14 mouse cellular contexts compared by ENCODE assay signal in the genomic region with DNA sequence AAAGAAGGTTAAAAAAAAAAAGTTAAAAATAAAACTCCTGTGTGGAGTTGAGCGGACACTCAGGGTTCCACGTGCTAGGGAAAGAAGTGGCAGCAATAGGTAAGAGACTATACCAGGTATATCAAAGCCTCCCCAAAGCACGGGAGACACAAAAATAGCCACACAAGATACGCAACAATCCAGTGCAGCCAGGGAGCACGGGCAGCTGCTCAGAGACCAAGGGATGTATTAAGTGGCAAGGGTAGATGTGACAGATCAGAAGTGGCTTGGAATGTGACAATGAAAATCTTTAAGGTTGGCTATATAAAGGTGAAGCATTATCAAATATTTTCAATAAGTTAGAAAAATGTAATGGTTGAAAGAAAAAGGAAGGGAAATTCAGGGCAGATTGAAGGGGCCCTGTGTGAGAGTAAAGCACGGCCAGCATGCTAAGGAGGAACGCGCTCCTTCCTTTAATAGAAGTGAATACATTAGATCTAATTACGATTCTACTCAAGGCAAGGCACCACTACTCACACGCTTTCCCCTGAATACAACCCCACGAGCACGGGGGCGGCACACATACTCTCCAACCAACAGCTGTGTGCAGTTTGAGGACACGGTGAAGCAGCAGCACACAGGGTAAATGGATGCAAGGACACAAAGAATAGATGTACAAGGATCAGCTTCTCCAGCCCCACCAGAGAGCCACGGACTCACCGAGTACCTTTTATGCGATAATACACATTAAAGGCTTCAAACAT. TPM values are rescaled to one million over a fixed set of nuclear protein-coding genes. Genes with fewer than 3 reads are reported as not detected.
DNase-seq lines count a peak whose midpoint lies in the region; ATAC-seq and TF ChIP-seq lines count a peak whose summit lies in the region.
"Had no signal": no experiment of that assay in that cellular context is flagged by ENCODE, and none has a peak within 500 bp of the region (broad histone marks: within the 10 kb centered on the region; RNA-seq: fewer than 3 reads in every experiment).

No protein-coding gene starts in this region.

- peak; percentile 91 for ATAC-seq in forebrain, embryonic 11.5 days (replicated peaks; ENCODE audit: low FRiP score)
- peak; percentile 93 for ATAC-seq in hindbrain, embryonic 15.5 days (ENCODE audit: low FRiP score, low read depth)
- ATAC-seq in intestine, postnatal 0 days = no peak
- ATAC-seq: inflammation-experienced regulatory T-cells, adult 6 months had no signal

- no peak overlapping the region for H3K27ac ChIP-seq in forebrain, embryonic 11.5 days (ENCODE audit: low read depth, low read length)
- H3K27ac ChIP-seq in forebrain, embryonic 10.5 days = no peak overlapping the region
- H3K27ac ChIP-seq in hindbrain, embryonic 15.5 days (replicated peaks) = peak overlapping the region; percentile 57
- H3K27ac ChIP-seq in intestine, postnatal 0 days (ENCODE audit: low read depth, low read length) = no peak overlapping the region
- H3K27ac ChIP-seq: embryonic facial prominence, embryonic 13.5 days; limb, embryonic 12.5 days had no signal

- H3K4me1 ChIP-seq in forebrain, embryonic 11.5 days (replicated peaks; ENCODE audit: control insufficient read depth, insufficient read depth, low read length) = no peaks in the 10 kb centered on the region
- no peaks in the 10 kb centered on the region for H3K4me1 ChIP-seq in forebrain, embryonic 10.5 days
- H3K4me1 ChIP-seq in hindbrain, embryonic 15.5 days (replicated peaks) = no peaks in the 10 kb centered on the region
- no peaks in the 10 kb centered on the region for H3K4me1 ChIP-seq in intestine, postnatal 0 days (replicated peaks; ENCODE audit: control insufficient read depth, insufficient read depth, low read length)
- H3K4me1 ChIP-seq: embryonic facial prominence, embryonic 13.5 days had no signal

- DNase-seq in forebrain, embryonic 11.5 days (ENCODE audit: low spot score) = no peak
- DNase-seq in forebrain, embryonic 10.5 days (ENCODE audit: extremely low spot score, low spot score) = no peak
- DNase-seq in left cerebral cortex, postnatal 25 days (ENCODE audit: low spot score in 2 of 2) = peak; percentile 52 to 83
- DNase-seq in right cerebral cortex, adult 2 months (ENCODE audit: low spot score in 2 of 2) = peak; percentile 72
- no peak for DNase-seq in lung, postnatal 10 days
- no peak for DNase-seq in urinary bladder, postnatal 10 days (ENCODE audit: low spot score)
- DNase-seq: adrenal gland, adult 8-10 months; lung, postnatal 14 days had no signal

- H3K4me2 ChIP-seq in forebrain, embryonic 11.5 days (ENCODE audit: low read depth, low read length, severe bottlenecking) = no peak overlapping the region
- no peak overlapping the region for H3K4me2 ChIP-seq in hindbrain, embryonic 15.5 days
- no peak overlapping the region for H3K4me2 ChIP-seq in intestine, postnatal 0 days (replicated peaks; ENCODE audit: low read depth)
- H3K4me2 ChIP-seq: embryonic facial prominence, embryonic 13.5 days; limb, embryonic 12.5 days had no signal

- H3K9me3 ChIP-seq in forebrain, embryonic 11.5 days (ENCODE audit: control insufficient read depth, low read length) = no peaks in the 10 kb centered on the region
- H3K9me3 ChIP-seq in forebrain, embryonic 10.5 days = no peaks in the 10 kb centered on the region
- H3K9me3 ChIP-seq in hindbrain, embryonic 15.5 days = no peaks in the 10 kb centered on the region
- H3K9me3 ChIP-seq in intestine, postnatal 0 days (ENCODE audit: control insufficient read depth) = no peaks in the 10 kb centered on the region
- H3K9me3 ChIP-seq: embryonic facial prominence, embryonic 13.5 days; G1E; limb, embryonic 12.5 days had no signal

- H3K9ac ChIP-seq in forebrain, embryonic 11.5 days (ENCODE audit: low read length) = no peak overlapping the region
- H3K9ac ChIP-seq in hindbrain, embryonic 15.5 days = no peak overlapping the region
- H3K9ac ChIP-seq in intestine, postnatal 0 days (ENCODE audit: low read depth, low read length) = no peak overlapping the region
- H3K9ac ChIP-seq: embryonic facial prominence, embryonic 13.5 days; limb, embryonic 12.5 days had no signal

- no peak overlapping the region for H3K4me3 ChIP-seq in forebrain, embryonic 11.5 days (ENCODE audit: low read depth, low read length)
- H3K4me3 ChIP-seq in forebrain, embryonic 10.5 days = no peak overlapping the region
- no peak overlapping the region for H3K4me3 ChIP-seq in hindbrain, embryonic 15.5 days
- no peak overlapping the region for H3K4me3 ChIP-seq in intestine, postnatal 0 days (ENCODE audit: low read depth, low read length)
- H3K4me3 ChIP-seq: embryonic facial prominence, embryonic 13.5 days; limb, embryonic 12.5 days had no signal

- WGBS in forebrain, embryonic 11.5 days = 75% methylated on average over 17 of the region's 17 CpGs
- WGBS in forebrain, embryonic 10.5 days = 93% methylated on average over 17 of the region's 17 CpGs
- WGBS in hindbrain, embryonic 15.5 days = 54% methylated on average over 17 of the region's 17 CpGs
- 88% methylated on average over 17 of the region's 17 CpGs for WGBS in intestine, postnatal 0 days

- no peak for TF ChIP-seq CTCF in intestine, postnatal 0 days (IDR thresholded peaks at IDR 0.05; ENCODE audit: low read depth)

- intact Hi-C loops in left cerebral cortex, postnatal 25 days (cut with DNase I) = no loop called here

- no peaks in the 10 kb centered on the region for H3K27me3 ChIP-seq in forebrain, embryonic 11.5 days (ENCODE audit: control insufficient read depth, insufficient read depth, low read length)
- no peaks in the 10 kb centered on the region for H3K27me3 ChIP-seq in forebrain, embryonic 10.5 days (ENCODE audit: poor library complexity, severe bottlenecking)
- H3K27me3 ChIP-seq in hindbrain, embryonic 15.5 days = no peaks in the 10 kb centered on the region
- H3K27me3 ChIP-seq in intestine, postnatal 0 days (replicated peaks; ENCODE audit: control insufficient read depth, insufficient read depth, low read length) = no peaks in the 10 kb centered on the region
- H3K27me3 ChIP-seq: embryonic facial prominence, embryonic 13.5 days; limb, embryonic 12.5 days had no signal

- H3K36me3 ChIP-seq in forebrain, embryonic 11.5 days (ENCODE audit: control insufficient read depth, insufficient read depth, low read length) = no peaks in the 10 kb centered on the region
- 0 out of 2 replicates have a peak, but pooled peaks cover 3% of the 10 kb centered on the region for H3K36me3 ChIP-seq in forebrain, embryonic 10.5 days (replicated peaks)
- no peaks in the 10 kb centered on the region for H3K36me3 ChIP-seq in hindbrain, embryonic 15.5 days
- H3K36me3 ChIP-seq in intestine, postnatal 0 days (ENCODE audit: control insufficient read depth, insufficient read depth) = no peaks in the 10 kb centered on the region
- H3K36me3 ChIP-seq: embryonic facial prominence, embryonic 13.5 days; limb, embryonic 12.5 days had no signal

RNA-seq across cellular contexts. Expression of a gene that starts 52.0 kb away (rescaled TPM):
- 51.6 and 55.1 TPM in 2 replicates for polyA plus RNA-seq in forebrain, embryonic 11.5 days (2014; fragmentation: Nextera tagmentation; extraction: Ambion mirVana)
- polyA plus RNA-seq in forebrain, embryonic 10.5 days (2016; fragmentation: Nextera tagmentation; extraction: Ambion mirVana) = 52.5 and 56.3 TPM in 2 replicates
- polyA plus RNA-seq in hindbrain, embryonic 15.5 days (2015; fragmentation: Nextera tagmentation; extraction: Ambion mirVana) = 38.2 and 38.9 TPM in 2 replicates
- 10 to 100 TPM; 18.9 to 20.3 TPM for total RNA-seq in left cerebral cortex, postnatal 25 days (2021)
- polyA plus RNA-seq in intestine, postnatal 0 days (2015; fragmentation: Nextera tagmentation; extraction: Ambion mirVana) = 92.9 and 112 TPM in 2 replicates

RNA-seq across cellular contexts. Expression of a gene that starts 52.3 kb away (rescaled TPM):
- 14.7 and 15.9 TPM in 2 replicates for polyA plus RNA-seq in forebrain, embryonic 11.5 days (2014; fragmentation: Nextera tagmentation; extraction: Ambion mirVana)
- polyA plus RNA-seq in forebrain, embryonic 10.5 days (2016; fragmentation: Nextera tagmentation; extraction: Ambion mirVana) = 13.6 and 15.8 TPM in 2 replicates
- 13.5 and 14.4 TPM in 2 replicates for polyA plus RNA-seq in hindbrain, embryonic 15.5 days (2015; fragmentation: Nextera tagmentation; extraction: Ambion mirVana)
- 1 to 10 TPM; 6.1 to 7.2 TPM for total RNA-seq in left cerebral cortex, postnatal 25 days (2021)
- 7.9 TPM in 2 replicates for polyA plus RNA-seq in intestine, postnatal 0 days (2015; fragmentation: Nextera tagmentation; extraction: Ambion mirVana)

Comparison
In these comparisons a context has a peak if more than half of its experiments do, and no peak if none do; other contexts are left out.
1. DNase-seq: peak in left cerebral cortex, postnatal 25 days (2 of 2) and right cerebral cortex, adult 2 months (2 of 2); none in forebrain, embryonic 11.5 days (single experiment), forebrain, embryonic 10.5 days (single experiment), lung, postnatal 10 days (single experiment) and urinary bladder, postnatal 10 days (single experiment).